Mouse (Mus musculus): ENCODE measurements around the gene Maz. TPM values are rescaled to one million over a fixed set of nuclear protein-coding genes. Genes with fewer than 3 reads are reported as not detected.

Gene Maz
- 16.7 to 36.3 TPM (median 30.1 TPM) in 3 replicates for total RNA-seq (2017)

GRCm38 (mm10) chr7:127026984-127027726 lies at the start of gene Maz:
Maz (minus strand) TSS chr7:127027037.
- peak; percentile 86 for ATAC-seq (replicated peaks; ENCODE audit: insufficient number of reproducible peaks, low FRiP score, low TSS enrichment, poor library complexity, severe bottlenecking)

- ATAC-seq (replicated peaks; ENCODE audit: insufficient number of reproducible peaks, low FRiP score, low TSS enrichment, poor library complexity, severe bottlenecking) = no peak
These were observed 49.4 kb upstream of the Maz start for GRCm38 (mm10) chr7:127076188-127076587.

DNA sequence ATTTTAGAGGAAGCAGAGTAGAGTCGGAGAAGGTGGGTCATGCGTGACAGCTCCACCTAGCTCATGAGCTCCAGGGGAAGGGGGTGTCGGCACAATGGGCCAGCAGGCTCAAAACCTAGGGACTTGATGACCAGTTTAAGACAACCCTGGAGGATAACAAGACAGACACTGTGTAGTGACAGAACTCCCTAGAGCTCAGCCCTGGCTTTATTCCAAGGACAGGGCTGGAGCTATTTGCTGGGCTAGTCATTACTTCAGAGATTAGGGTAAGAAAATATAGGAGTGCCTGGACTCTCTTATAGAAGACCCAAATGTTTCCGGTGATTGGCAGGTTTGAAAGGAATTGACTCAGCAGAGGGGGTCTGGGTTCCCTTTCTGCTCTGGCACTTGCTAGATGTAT lies 46.4 kb upstream of the Maz start:
- ATAC-seq (replicated peaks; ENCODE audit: insufficient number of reproducible peaks, low FRiP score, low TSS enrichment, poor library complexity, severe bottlenecking) = no peak

DNA sequence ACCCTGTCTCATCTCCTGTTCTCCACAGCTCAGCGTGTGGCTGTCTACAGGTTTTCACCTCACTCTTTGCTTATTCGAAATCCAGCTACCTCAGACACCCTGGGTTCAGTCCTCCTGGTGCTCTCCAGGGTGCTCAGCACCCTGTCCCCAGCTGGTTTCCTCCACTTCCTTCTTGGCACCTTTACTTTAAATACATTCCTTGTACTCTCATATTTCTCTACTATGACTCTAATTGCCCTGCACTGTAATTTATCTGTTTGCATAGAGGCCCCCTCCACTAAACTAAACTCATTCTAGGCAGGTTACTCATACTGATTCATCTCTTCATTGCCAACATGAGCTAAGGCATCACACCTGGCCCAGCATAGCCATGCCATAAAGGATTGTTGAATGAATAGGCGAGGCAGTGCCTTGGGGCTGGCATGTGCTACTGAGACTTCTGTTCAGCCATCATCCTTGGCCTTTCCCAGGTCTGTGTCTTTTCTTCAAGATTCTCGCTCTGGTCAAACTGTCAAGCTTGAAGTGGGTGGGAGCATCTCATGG lies 44.1 kb upstream of the Maz start:
- no peak for ATAC-seq (replicated peaks; ENCODE audit: insufficient number of reproducible peaks, low FRiP score, low TSS enrichment, poor library complexity, severe bottlenecking)

GRCm38 (mm10) chr7:127066317-127066716 lies 39.5 kb upstream of the Maz start:
- ATAC-seq (replicated peaks; ENCODE audit: insufficient number of reproducible peaks, low FRiP score, low TSS enrichment, poor library complexity, severe bottlenecking) = no peak

DNA sequence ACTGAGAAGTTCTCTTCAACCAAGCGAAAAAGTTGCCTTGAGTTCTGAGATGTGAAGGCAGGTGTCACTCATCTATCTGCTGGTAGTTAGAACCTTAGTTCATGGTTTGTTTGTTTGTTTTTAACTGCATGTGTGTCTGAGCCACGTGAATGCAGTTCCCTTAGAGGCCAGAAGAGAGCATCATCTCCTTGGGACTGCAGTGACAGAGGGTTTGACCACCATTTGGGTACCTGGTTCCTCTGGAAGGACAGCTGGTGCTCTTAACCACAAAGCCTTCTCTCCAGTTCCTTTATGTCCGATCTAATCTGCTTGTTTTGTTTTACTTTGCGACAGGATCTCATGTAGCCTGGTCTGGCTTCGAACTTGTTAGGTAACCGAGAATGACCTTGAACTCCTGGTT lies 38.7 kb upstream of the Maz start:
- no peak for ATAC-seq (replicated peaks; ENCODE audit: insufficient number of reproducible peaks, low FRiP score, low TSS enrichment, poor library complexity, severe bottlenecking)

DNA sequence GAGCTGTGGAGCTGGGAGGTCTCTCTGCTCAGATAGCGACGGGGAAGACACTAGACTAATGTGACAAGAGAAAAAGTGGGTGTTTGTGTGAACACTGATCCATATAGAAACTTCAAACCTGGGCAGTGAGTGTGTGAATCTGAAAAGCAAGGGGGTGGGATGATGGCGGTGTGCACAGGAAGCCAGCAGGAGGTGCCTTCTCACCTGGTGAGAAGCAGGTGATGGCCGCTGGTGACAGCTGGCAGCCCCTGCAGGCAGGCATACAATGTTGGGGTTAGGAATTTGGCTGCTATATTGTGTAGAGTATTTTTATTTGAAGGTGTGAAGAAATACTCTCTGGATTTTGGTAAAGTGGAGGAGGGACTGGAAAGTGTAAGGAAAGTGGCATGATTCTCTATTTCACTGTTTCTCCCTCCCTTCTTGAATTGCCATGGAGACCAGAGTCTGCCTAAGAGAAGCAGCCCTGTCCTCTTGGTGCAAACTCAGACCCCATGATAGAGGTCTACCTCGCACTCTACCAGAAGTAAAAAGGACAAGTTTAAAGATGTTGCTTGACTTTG lies 28.3 kb upstream of the Maz start:
- no peak for ATAC-seq (replicated peaks; ENCODE audit: insufficient number of reproducible peaks, low FRiP score, low TSS enrichment, poor library complexity, severe bottlenecking)

- peak; percentile 100 for ATAC-seq (replicated peaks; ENCODE audit: insufficient number of reproducible peaks, low FRiP score, low TSS enrichment, poor library complexity, severe bottlenecking)
These were observed 15.2 kb upstream of the Maz start, which contains the start of gene Kif22 for GRCm38 (mm10) chr7:127041851-127042672. Kif22 (minus strand) TSS chr7:127042471.

DNA sequence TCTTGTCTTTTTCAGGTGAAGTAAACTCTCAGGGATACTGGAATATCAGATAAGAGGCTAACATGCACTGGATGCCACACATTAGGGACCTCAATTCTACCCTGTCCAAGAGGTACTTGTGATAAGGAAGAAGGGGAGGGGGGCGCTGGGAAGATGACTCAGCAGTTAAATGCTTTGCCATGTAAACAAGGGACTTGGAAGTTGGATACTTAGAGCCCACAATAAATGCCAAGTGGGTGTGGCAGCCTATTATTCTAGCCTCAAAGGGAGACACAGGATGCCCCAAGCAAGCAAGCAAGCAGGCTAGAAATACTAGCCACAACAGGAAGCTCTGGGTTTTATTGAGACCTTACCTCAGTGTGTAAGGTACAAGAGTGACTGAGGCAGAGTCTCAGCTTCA lies 4.4 kb upstream of the Maz start:
- ATAC-seq (replicated peaks; ENCODE audit: insufficient number of reproducible peaks, low FRiP score, low TSS enrichment, poor library complexity, severe bottlenecking) = no peak

- no peak for ATAC-seq (replicated peaks; ENCODE audit: insufficient number of reproducible peaks, low FRiP score, low TSS enrichment, poor library complexity, severe bottlenecking)
These were observed 3.3 kb upstream of the Maz start for GRCm38 (mm10) chr7:127030172-127030571.

DNA sequence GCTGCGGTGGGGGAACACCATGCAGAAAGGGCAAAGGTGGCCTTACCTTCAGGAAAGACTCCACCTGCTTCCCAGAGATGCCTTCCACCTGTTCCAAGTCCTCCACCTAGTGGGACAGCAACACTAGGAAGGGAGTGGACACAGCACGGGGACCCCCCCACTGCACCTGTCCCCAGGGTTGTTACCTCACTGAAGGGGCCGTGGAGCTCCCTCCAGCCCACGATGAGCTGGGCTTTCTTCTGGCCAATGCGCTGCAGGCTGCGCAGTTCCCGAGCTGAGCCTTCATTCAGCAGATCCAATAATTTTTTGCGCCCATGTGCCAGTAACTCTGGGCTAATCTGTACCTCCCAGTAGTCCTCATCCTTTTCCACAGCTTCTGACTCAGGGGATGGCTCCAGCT lies 1.0 kb upstream of the Maz start:
- peak; percentile 4; the same call in 1 of the 2 replicates for ATAC-seq (replicated peaks; ENCODE audit: insufficient number of reproducible peaks, low FRiP score, low TSS enrichment, poor library complexity, severe bottlenecking)

DNA sequence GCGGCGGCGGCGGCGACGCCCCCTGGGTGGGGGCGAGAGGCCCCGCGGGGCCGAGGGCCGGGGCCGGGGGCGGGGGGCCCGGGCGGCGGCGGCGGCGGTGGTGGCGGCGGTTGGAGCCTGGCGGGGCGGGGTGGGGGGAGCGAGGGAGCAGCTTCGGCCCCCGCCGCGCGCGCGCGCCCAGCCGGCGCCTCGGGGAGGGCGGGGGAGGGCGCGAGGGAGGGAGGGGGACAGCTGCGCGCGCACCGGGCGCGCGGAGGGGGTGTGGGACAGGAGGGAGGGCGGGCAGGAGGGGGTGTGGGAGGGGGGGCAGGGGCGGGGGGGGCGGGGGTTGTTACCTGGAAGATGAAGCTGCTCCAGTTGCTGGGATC lies 237 bp downstream of the Maz start:
- ATAC-seq (replicated peaks; ENCODE audit: insufficient number of reproducible peaks, low FRiP score, low TSS enrichment, poor library complexity, severe bottlenecking) = no peak

- no peak for ATAC-seq (replicated peaks; ENCODE audit: insufficient number of reproducible peaks, low FRiP score, low TSS enrichment, poor library complexity, severe bottlenecking)
These were observed 656 bp downstream of the Maz start for GRCm38 (mm10) chr7:127026161-127026600.

DNA sequence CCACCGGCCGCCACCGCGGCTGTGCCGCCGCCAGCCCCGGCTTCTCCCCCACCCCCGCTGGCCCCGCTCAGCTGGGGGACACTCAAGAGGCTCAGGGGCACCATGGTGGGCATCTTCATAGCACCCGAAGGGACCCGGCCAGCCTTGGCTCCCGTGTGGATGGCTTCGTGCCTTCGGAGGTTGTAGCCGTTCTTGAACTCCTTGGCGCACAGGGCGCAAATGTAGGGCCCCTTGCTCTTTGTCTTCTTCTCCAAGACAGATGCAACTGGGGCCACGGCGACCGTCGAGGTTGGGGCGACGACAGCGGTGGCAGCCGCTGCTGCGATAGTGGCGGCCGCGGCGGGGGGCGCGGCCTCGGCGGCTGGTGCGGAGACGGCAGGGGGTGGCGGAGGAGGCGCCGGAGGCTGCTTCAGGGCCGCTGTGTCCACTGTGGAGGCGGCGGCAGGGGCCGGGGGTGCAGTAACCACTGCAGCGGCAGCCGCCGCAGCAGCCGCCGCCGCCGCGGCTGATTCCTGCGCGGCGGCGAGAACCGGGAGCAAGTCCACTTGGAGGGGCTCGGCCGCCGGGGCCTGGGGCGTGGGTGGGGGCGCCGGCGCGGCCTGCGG lies 1.2 kb downstream of the Maz start:
- ATAC-seq (replicated peaks; ENCODE audit: insufficient number of reproducible peaks, low FRiP score, low TSS enrichment, poor library complexity, severe bottlenecking) = no peak

DNA sequence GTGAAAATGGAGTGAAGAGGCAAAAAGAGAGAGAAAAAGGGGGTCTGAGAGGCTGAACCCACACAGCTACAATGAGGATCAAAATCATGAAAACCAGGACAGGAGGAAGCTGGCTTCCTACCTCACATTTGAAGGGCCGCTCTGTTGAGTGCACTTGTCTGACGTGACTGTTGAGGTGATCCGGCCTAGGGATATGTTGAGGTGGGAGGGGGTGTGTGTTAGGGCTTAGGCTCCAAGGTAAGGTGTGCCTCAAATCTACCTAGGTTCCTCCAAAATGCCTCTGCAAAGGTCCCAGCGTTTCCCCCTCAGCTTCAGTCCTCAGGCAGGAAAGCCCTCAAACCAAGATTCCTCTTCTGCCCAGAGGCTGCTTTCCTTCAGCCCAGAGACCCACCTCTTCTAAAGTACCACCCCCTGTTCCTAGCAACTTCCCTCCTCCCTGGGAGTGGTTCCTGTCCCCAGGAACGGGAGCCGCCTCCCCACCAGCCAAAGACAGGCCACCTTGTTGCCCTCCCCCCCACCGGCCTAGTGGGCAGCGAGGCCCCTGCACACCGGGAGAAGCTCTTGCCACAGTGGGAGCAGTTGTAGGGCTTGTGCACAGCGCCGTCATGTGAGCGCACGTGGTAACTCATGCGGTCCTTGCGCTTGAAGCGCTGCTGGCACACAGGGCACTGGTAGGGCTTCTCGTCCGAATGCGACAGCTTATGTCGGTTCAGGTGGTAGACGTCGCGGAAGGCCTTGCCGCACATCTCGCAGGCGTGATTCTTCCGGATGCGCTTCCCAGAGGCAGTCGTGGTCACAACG lies 1.9 kb downstream of the Maz start:
- peak; percentile 47 for ATAC-seq (replicated peaks; ENCODE audit: insufficient number of reproducible peaks, low FRiP score, low TSS enrichment, poor library complexity, severe bottlenecking)

DNA sequence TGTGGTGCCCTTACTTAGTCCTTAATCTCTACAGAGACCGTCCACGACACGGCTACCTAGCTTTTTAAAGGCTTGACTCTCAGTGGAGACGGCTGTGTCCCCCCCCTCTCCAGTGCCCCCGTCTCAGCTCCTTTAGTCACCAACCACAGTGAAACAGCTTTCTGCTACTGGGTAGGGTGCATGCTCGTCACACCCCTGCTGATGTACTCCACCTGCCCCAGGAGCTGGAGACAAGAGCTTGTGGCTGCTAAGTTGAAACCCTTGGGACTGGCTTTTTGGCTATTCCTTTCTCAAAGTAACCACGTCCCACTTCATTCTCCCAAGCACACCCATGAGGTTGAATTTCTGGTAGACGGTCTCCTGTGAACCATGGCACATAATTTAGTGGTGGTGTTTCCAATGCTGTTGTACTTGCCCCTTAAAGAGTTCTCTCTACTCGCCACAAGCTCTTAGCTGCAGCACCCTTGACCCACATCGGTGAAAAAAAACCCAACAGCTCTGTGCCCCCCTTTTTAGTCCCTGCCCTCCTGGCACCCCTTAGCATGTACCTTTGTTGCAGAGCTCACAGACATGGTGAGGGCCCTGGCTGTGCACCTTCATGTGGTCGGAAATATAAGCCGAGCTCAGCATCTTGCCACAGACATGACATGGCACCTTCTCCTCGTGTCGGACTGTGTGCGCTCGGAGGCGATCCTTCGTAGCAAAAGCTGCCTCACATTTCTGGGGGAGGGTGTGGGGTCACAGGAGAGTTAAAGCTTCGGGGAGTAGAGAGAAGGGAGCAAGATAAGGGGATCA lies 2.7 kb downstream of the Maz start:
- no peak for ATAC-seq (replicated peaks; ENCODE audit: insufficient number of reproducible peaks, low FRiP score, low TSS enrichment, poor library complexity, severe bottlenecking)

DNA sequence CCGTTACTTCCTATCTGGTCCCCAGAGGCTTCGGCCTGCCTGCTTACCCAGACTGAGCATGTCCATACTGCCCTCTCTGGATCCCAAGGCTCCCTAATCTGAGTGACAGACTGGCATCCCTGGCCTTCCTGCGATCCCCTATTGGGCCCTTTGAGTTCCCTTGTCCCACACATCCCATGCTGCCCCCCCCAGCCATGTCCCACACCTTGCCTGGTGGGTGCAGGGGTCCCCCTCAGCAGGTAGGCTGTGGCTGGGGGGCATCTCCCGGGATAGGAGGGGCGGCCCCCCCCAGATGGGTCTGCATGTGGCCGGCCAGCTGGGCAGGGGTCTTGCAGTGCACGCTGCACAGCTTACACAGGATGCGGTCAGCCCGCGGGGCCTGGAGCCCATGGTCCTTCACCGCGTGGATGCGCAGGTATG lies 3.6 kb downstream of the Maz start:
- ATAC-seq (replicated peaks; ENCODE audit: insufficient number of reproducible peaks, low FRiP score, low TSS enrichment, poor library complexity, severe bottlenecking) = no peak

Measured in monocyte, adult 5-6 weeks (primary cell).